Comparison of ENCODE assay signal across 8 mouse cellular contexts in genomic region chr10:79554330-79555237, GRCm38 (mm10). TPM values are rescaled to one million over a fixed set of nuclear protein-coding genes. Genes with fewer than 3 reads are reported as not detected.
DNase-seq lines count a peak whose midpoint lies in the region; ATAC-seq lines count a peak whose summit lies in the region.

Gene Mier2, minus strand, starts transcription at chr10:79555199.

- peaks cover 8% of the 10 kb centered on the region for H3K36me3 ChIP-seq in hindbrain, embryonic 12.5 days

- under 1% methylated on average over 93 of the region's 108 CpGs for WGBS in hindbrain, embryonic 12.5 days

- peak; percentile 86 for DNase-seq in NIH3T3 (ENCODE audit: low read depth)
- DNase-seq in cerebellum, adult 9-10 months, result peak; percentile 87
- DNase-seq in frontal cortex, postnatal 14 days (ENCODE audit: low spot score in 2 of 2), result peak; percentile 66 to 77
- DNase-seq in layer of hippocampus, postnatal 36 days, result peak; percentile 85
- peak; percentile 68 for DNase-seq in lung, postnatal 25 days (ENCODE audit: low spot score)
- peak; percentile 78 for DNase-seq in retina, embryonic 14.5 days (ENCODE audit: low spot score)
- DNase-seq in thymus, postnatal 36 days, result peak; percentile 84 to 86

- H3K4me3 ChIP-seq in hindbrain, embryonic 12.5 days, result peak within 1 kb of the TSS; percentile 93

- H3K9me3 ChIP-seq in hindbrain, embryonic 12.5 days (replicated peaks), result no peaks in the 10 kb centered on the region

- peak within 1 kb of the TSS; percentile 71 for H3K27ac ChIP-seq in hindbrain, embryonic 12.5 days

- H3K27me3 ChIP-seq in hindbrain, embryonic 12.5 days, result no peaks in the 10 kb centered on the region; the same call in 1 of the 2 replicates

- peak within 1 kb of the TSS; percentile 72 for H3K4me2 ChIP-seq in hindbrain, embryonic 12.5 days (replicated peaks)

- H3K4me1 ChIP-seq in hindbrain, embryonic 12.5 days, result peaks cover 25% of the 10 kb centered on the region

- peak within 1 kb of the TSS; percentile 96 for H3K9ac ChIP-seq in hindbrain, embryonic 12.5 days

- peak; percentile 90 for ATAC-seq in hindbrain, embryonic 12.5 days (ENCODE audit: low FRiP score)

RNA-seq across cellular contexts. Expression of gene Mier2, which starts in this region (rescaled TPM):
- 57.8 and 66.1 TPM in 2 replicates for polyA plus RNA-seq in hindbrain, embryonic 12.5 days (2016; fragmentation: Nextera tagmentation; extraction: Ambion mirVana)
- 10 to 100 TPM; 54.0 to 60.9 TPM for total RNA-seq in layer of hippocampus, postnatal 36 days (2021)

Comparison
In these comparisons a context has a peak if more than half of its experiments do, and no peak if none do; other contexts are left out.
1. Peak in every context shown above with its lines: DNase-seq, ATAC-seq, H3K4me3 ChIP-seq and H3K27ac ChIP-seq.